Mouse (Mus musculus) Patski (cell line): ENCODE measurements at regions not wholly inside any gene's neighbourhood (a gene's known extent, or its start where the extent isn't known, plus 50 kb on each side); places are given as distances from the start of the nearest gene placed in this dataset.
A peak's percentile ranks its signal among the peaks of the same experiment; 100 is the strongest.

Experiments
- ATAC-seq: fragments of 100-300 bp; one replicate; pipeline ENCODE4 v1.8.0; 2021
- CTCF ChIA-PET: fragments of 350-600 bp; sonication (Branson Sonifier 250); formaldehyde crosslinking; loops from one replicate; lab custom pipeline; 2022; ENCODE audit warnings: inconsistent platforms; lab: Charles Lee
- POLR2A ChIA-PET: fragments of 350-600 bp; sonication (Branson Sonifier 250); formaldehyde crosslinking; loops from one replicate; lab custom pipeline; 2022; ENCODE audit warnings: antibody characterized with exemption, inconsistent platforms; lab: Charles Lee
- DNase-seq: peaks from one replicate; pipeline ENCODE4 v3.0.0-alpha.2; 2011; ENCODE audit warnings: low read depth, low spot score
- H3K27me3 ChIP-seq: fragments of 371-371 bp; one replicate; pipeline ENCODE4 v1.5.1; 2021
- CTCF ChIP-seq: fragments of 100-300 bp; IDR thresholded peaks from one replicate; pipeline ENCODE4 v1.5.1; 2021
- in situ Hi-C: fragments of 300-500 bp; cut with MboI; formaldehyde crosslinking; loops from 3 replicates; pipeline ENCODE4 v1.11.1; 2018; ENCODE audit warnings: low pct_unique_long_range_greater_than_20kb, mixed read lengths

- ChIA-PET POLR2A (no interaction called here), CTCF (interaction anchor here (1.1 kb wide), 1 partner anchor 118 kb away, joined by 3 read pairs; no protein-coding TSS in a partner anchor)
- peaks cover 5% of the 10 kb centered on the region for H3K27me3 ChIP-seq
- no peak for DNase-seq
- ATAC-seq, result no peak
- in situ Hi-C loops, result no loop called here
- TF ChIP-seq CTCF, result no peak
Measured at GRCm38 (mm10) chr6:71050248-71050647, 93.9 kb downstream of the Foxi3 start.

- TF ChIP-seq CTCF, result no peak
- CTCF ChIA-PET, result interaction anchor here (1.1 kb wide), 1 partner anchor 117 kb away, joined by 3 read pairs; no protein-coding TSS in a partner anchor
- DNase-seq (no peak), ATAC-seq (no peak)
- in situ Hi-C loops, result no loop called here
- POLR2A ChIA-PET, result no interaction called here
- H3K27me3 ChIP-seq, result peaks cover 5% of the 10 kb centered on the region
Measured at GRCm38 (mm10) chr6:71050754-71051213, 93.5 kb downstream of the Thnsl2 start.

DNA sequence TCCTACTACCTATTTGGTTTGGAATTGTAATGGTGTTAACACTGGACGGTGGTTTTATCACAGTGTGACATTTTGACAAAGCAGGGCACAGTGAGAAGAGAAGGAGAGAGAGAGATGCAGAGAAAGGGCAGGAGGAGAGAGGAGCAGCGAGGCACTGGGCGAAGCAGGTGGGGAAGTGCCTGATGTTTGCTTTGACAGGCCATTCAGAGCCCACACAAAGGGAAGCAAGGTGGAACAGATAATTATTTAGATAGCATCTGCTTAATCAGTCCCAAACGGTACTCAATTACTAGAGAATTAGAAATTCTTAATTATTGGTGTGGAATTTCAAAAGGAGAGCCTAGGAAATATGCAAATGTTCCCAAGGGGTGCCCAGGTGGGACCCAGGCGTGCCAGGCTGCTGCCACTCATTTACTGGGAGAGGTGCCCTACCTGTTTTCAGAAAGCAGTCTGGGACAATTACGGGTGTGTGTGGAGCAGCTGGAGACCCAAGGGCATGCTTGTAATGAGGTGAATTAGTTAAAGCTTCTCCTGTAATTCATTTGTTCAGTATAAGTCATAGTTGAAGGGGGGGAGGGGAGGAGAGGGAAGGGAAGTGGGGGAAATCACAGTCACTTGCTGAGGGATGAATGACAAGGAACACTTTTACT lies 86.9 kb downstream of the Thnsl2 start:
- in situ Hi-C loops, result no loop called here
- H3K27me3 ChIP-seq, result peaks cover 5% of the 10 kb centered on the region
- ChIA-PET CTCF (no interaction called here), POLR2A (no interaction called here)
- ATAC-seq (no peak), DNase-seq (no peak)
- no peak for TF ChIP-seq CTCF

GRCm38 (mm10) chr6:71060116-71060515 lies 84.1 kb downstream of the Thnsl2 start:
- CTCF ChIA-PET, result no interaction called here
- DNase-seq, result no peak
- TF ChIP-seq CTCF, result no peak
- POLR2A ChIA-PET, result no interaction called here
- in situ Hi-C loops, result no loop called here
- peak; percentile 44 for ATAC-seq
- peaks cover 9% of the 10 kb centered on the region for H3K27me3 ChIP-seq

GRCm38 (mm10) chr6:71062980-71063379 lies 81.3 kb downstream of the Thnsl2 start:
- peak; percentile 41 for TF ChIP-seq CTCF
- DNase-seq, result no peak
- in situ Hi-C loops, result no loop called here

DNA sequence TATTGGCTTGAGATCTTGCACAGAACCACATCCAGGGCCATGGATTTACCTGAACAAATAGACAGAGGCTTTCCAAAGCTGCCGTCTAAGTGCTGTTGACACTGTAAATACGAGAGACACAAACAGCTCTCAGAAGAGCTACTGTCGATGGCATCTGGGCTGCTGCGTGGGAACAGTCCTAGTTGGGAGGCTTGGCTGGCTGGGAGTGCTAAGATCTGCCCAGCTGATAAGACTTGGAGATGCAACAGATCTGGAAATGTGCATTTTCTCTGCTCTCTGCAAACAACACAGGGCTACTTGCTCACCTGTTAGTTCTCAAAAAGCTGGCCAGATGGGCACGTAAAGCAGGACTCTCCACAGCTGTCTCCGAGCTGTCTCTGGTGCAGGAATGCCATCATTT lies 78.8 kb downstream of the Thnsl2 start:
- CTCF ChIA-PET, result no interaction called here
- no peak for ATAC-seq
- in situ Hi-C loops, result no loop called here
- peaks cover 15% of the 10 kb centered on the region for H3K27me3 ChIP-seq
- POLR2A ChIA-PET, result no interaction called here
- DNase-seq, result no peak
- no peak for TF ChIP-seq CTCF

More at GRCm38 (mm10) chr6:71062980-71063379, 81.3 kb downstream of the Thnsl2 start:
- H3K27me3 ChIP-seq, result peaks cover 11% of the 10 kb centered on the region
- ChIA-PET POLR2A (no interaction called here), CTCF (no interaction called here)
- ATAC-seq, result no peak

DNA sequence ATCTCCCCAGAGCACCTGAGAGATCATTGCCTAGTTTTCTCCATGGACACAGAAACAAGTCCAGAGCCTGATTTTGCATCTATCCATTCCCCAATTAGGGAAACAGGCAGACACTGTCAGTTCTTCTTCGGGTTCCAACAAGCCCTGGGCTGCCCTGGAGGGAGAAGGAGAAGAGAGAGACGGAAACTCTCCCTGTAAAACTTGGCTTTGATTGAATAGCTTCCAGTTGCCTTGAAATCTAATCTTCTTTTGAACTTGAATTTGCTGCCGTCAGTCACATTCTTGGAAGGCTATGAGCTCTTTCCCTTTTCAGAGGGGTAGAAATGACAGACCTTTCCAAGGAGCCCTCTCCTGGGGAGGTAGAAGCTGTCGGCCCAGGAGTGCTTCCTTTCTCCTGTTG lies 75.0 kb downstream of the Thnsl2 start:
- POLR2A ChIA-PET, result no interaction called here
- in situ Hi-C loops, result no loop called here
- no peak for TF ChIP-seq CTCF
- H3K27me3 ChIP-seq, result peaks cover 7% of the 10 kb centered on the region
- ATAC-seq (no peak), DNase-seq (no peak)
- CTCF ChIA-PET, result no interaction called here

DNA sequence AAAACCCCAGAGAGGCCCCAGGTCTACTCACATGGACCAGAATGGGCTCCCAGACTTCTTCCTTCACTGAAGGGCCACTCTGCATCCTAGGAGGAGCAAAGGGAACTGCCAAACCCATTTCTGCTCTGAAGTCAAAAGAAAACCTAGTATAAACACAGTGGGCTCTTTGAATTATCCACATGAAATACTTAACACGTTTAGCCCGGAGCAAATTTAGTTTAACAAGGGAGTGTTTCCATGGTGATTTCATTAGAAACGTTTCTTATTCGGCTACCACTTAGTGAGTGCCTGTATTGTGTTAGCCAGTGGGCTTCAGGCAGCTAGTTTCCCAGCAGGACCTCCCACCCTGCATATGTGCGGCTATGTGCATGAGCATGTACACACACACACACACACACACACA lies 69.4 kb downstream of the Thnsl2 start:
- DNase-seq (no peak), ATAC-seq (no peak)
- no peaks in the 10 kb centered on the region for H3K27me3 ChIP-seq
- ChIA-PET CTCF (no interaction called here), POLR2A (no interaction called here)
- in situ Hi-C loops, result no loop called here
- TF ChIP-seq CTCF, result no peak
